Mouse (Mus musculus): ENCODE measurements at regions not wholly inside any gene's neighbourhood (a gene's known extent, or its start where the extent isn't known, plus 50 kb on each side); places are given as distances from the start of the nearest gene placed in this dataset.
A peak's percentile ranks its signal among the peaks of the same experiment; 100 is the strongest.

DNA sequence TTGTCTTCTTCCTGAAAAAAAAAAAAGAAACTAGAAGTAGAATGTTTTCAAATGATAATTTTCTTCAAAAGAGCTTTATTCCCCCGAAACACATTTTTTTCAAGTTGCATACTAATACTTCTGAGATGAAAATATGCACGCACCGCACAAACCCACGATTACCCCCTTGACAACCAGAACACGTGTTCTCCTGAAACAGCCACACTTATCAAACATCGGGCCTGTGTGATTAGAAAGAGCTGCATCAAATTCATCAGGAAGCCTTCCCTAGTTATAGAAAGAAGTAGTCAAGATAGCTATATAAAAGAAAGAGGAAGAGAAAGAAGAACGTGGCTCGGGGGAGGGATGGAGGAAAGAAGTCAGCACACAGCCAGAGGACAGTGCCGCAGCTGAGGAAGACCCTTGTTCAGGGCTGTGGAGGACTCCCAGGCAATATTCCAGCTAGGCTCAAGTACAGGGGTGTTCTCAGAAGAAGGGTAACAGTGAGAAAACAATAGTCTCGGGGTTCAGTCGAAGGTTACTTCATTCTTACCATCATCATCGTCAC lies 75.8 kb upstream of the Bach2 start:
- H3K9ac ChIP-seq (ENCODE audit: control insufficient read depth, low read depth, low read length, poor library complexity, severe bottlenecking), result no peak overlapping the region
- H3K9me3 ChIP-seq (replicated peaks; ENCODE audit: insufficient read depth, low read length), result no peaks in the 10 kb centered on the region
- H3K4me3 ChIP-seq (ENCODE audit: control insufficient read depth in 1 of 2, insufficient read depth in 1 of 2, low read depth in 2 of 2, low read length in 2 of 2), result no peak overlapping the region
- peaks cover 0 to 10% of the 10 kb centered on the region in 2 experiments; a peak in 2 of 4 replicates for H3K36me3 ChIP-seq (ENCODE audit: control insufficient read depth in 1 of 2, insufficient read depth in 2 of 2, low read length in 2 of 2)
- no peak for TF ChIP-seq MAZ (IDR thresholded peaks at IDR 0.05; ENCODE audit: low read depth, low read length)
- no peak for TF ChIP-seq JUND (IDR thresholded peaks at IDR 0.05; ENCODE audit: low read depth, low read length)
- no peak for TF ChIP-seq ZC3H11A (IDR thresholded peaks at IDR 0.05; ENCODE audit: low read depth, low read length)
- TF ChIP-seq ETS1 (IDR thresholded peaks at IDR 0.05; ENCODE audit: low read depth, low read length), result 0 out of 2 replicates have a peak, but pooled peaks have one; percentile 23
- no peak for TF ChIP-seq ZKSCAN1 (IDR thresholded peaks at IDR 0.05; ENCODE audit: low read depth, low read length)
- TF ChIP-seq SIN3A (IDR thresholded peaks at IDR 0.05; ENCODE audit: low read length), result peak; percentile 50; the same call in 1 of the 2 replicates
- TF ChIP-seq MAX (IDR thresholded peaks at IDR 0.05; ENCODE audit: low read length), result peak; percentile 90
- TF ChIP-seq CTCF (IDR thresholded peaks at IDR 0.05 in 2 of 3, conservative IDR thresholded peaks at IDR 0.05 in 1 of 3; ENCODE audit: control insufficient read depth in 1 of 3, insufficient read depth in 1 of 3, low read depth in 2 of 3, low read length in 3 of 3, poor library complexity in 1 of 3, severe bottlenecking in 1 of 3), result no peak
- TF ChIP-seq MXI1 (IDR thresholded peaks at IDR 0.05; ENCODE audit: low read depth, low read length), result peak; percentile 84
- TF ChIP-seq UBTF (IDR thresholded peaks at IDR 0.05; ENCODE audit: borderline replicate concordance, insufficient read depth, low read depth, low read length), result no peak
- TF ChIP-seq POLR2A (IDR thresholded peaks at IDR 0.05; ENCODE audit: control insufficient read depth in 1 of 2, insufficient read depth in 1 of 2, low read depth in 1 of 2, low read length in 2 of 2, poor library complexity in 1 of 2), result no peak
- TF ChIP-seq NRF1 (IDR thresholded peaks at IDR 0.05; ENCODE audit: insufficient read depth, low read depth, low read length, poor library complexity, severe bottlenecking), result no peak
- TF ChIP-seq GABPA (IDR thresholded peaks at IDR 0.05; ENCODE audit: low read depth, low read length), result no peak
- no peak for TF ChIP-seq TAL1 (IDR thresholded peaks at IDR 0.05; ENCODE audit: low read length)
- peak in 1 of 2 experiments; percentile 32; a peak in 1 of 4 replicates for TF ChIP-seq EP300 (IDR thresholded peaks at IDR 0.05; ENCODE audit: low read depth in 1 of 2, low read length in 2 of 2)
- TF ChIP-seq SMC3 (IDR thresholded peaks at IDR 0.05; ENCODE audit: low read depth, low read length), result no peak
- peak; percentile 72 for TF ChIP-seq USF1 (IDR thresholded peaks at IDR 0.05; ENCODE audit: low read depth, low read length)
- no peak for TF ChIP-seq USF2 (IDR thresholded peaks at IDR 0.05; ENCODE audit: borderline replicate concordance in 1 of 2, insufficient read depth in 1 of 2, low read depth in 1 of 2, low read length in 2 of 2)
- TF ChIP-seq ELF1 (IDR thresholded peaks at IDR 0.05; ENCODE audit: low read depth, low read length), result no peak
- no peak for TF ChIP-seq MEF2A (IDR thresholded peaks at IDR 0.05; ENCODE audit: extremely low read depth, insufficient replicate concordance, low read depth, low read length, poor library complexity, severe bottlenecking)
- no peak for TF ChIP-seq CHD1 (IDR thresholded peaks at IDR 0.05; ENCODE audit: low read depth, low read length)
- peak; percentile 81 for TF ChIP-seq MYC (IDR thresholded peaks at IDR 0.05; ENCODE audit: low read depth, low read length)
- TF ChIP-seq RAD21 (IDR thresholded peaks at IDR 0.05; ENCODE audit: low read depth, low read length), result no peak
- TF ChIP-seq E2F4 (IDR thresholded peaks at IDR 0.05; ENCODE audit: borderline replicate concordance, low read depth, low read length), result no peak
- TF ChIP-seq MYB (IDR thresholded peaks at IDR 0.05; ENCODE audit: low read depth, low read length), result no peak
- no peak for TF ChIP-seq ZNF384 (IDR thresholded peaks at IDR 0.05; ENCODE audit: low read depth, low read length)
- no peak for TF ChIP-seq CHD2 (IDR thresholded peaks at IDR 0.05; ENCODE audit: low read length)
- peak; percentile 45; the same call in 1 of the 2 replicates for TF ChIP-seq GATA1 (IDR thresholded peaks at IDR 0.05; ENCODE audit: low read depth, low read length)
- TF ChIP-seq POLR2AphosphoS2 (IDR thresholded peaks at IDR 0.05; ENCODE audit: low read length), result no peak
- no peak for TF ChIP-seq RCOR1 (IDR thresholded peaks at IDR 0.05; ENCODE audit: low read depth, low read length)
- no peak for TF ChIP-seq ZMIZ1 (IDR thresholded peaks at IDR 0.05; ENCODE audit: low read depth, low read length)
- H3K27ac ChIP-seq (ENCODE audit: control insufficient read depth, low read depth, low read length), result no peak overlapping the region
- H3K79me2 ChIP-seq (ENCODE audit: control insufficient read depth, insufficient read depth, low read length, poor library complexity), result no peaks in the 10 kb centered on the region
- peaks cover 5 to 22% of the 10 kb centered on the region in 2 experiments for H3K4me1 ChIP-seq (ENCODE audit: control insufficient read depth in 1 of 2, insufficient read depth in 2 of 2, low read length in 2 of 2)
- DNase-seq (ENCODE audit: low read depth, low spot score), result peak; percentile 57
- H3K27me3 ChIP-seq (ENCODE audit: control insufficient read depth in 1 of 2, insufficient read depth in 2 of 2, low read length in 2 of 2), result no peaks in the 10 kb centered on the region

Data from MEL (cell line).